Mouse (Mus musculus): ENCODE data around the gene Dennd1c.

Gene Dennd1c

GRCm38 (mm10) chr17:57078336-57078735, at the start of gene Dennd1c:
Gene Dennd1c, minus strand, starts transcription at chr17:57078514.
- no peak for DNase-seq

GRCm38 (mm10) chr17:57125853-57126622, 47.7 kb upstream of the Dennd1c start:
- no peak for DNase-seq

GRCm38 (mm10) chr17:57124792-57125191, 46.5 kb upstream of the Dennd1c start:
- DNase-seq = no peak

- no peak for DNase-seq
Measured at GRCm38 (mm10) chr17:57123192-57124118, 45.1 kb upstream of the Dennd1c start.

- DNase-seq = no peak
Measured at GRCm38 (mm10) chr17:57121856-57122255, 43.5 kb upstream of the Dennd1c start.

- DNase-seq = peak; percentile 62 to 76
Measured at GRCm38 (mm10) chr17:57118524-57119349, 40.4 kb upstream of the Dennd1c start.

GRCm38 (mm10) chr17:57116801-57117200, 38.5 kb upstream of the Dennd1c start:
- no peak for DNase-seq

- no peak for DNase-seq
Measured at GRCm38 (mm10) chr17:57112768-57113474, 34.6 kb upstream of the Dennd1c start.

GRCm38 (mm10) chr17:57110005-57110404, 31.7 kb upstream of the Dennd1c start:
- DNase-seq = no peak

- no peak for DNase-seq
Measured at GRCm38 (mm10) chr17:57108666-57109171, 30.4 kb upstream of the Dennd1c start.

- no peak for DNase-seq
Measured at GRCm38 (mm10) chr17:57108040-57108665, 29.8 kb upstream of the Dennd1c start.

GRCm38 (mm10) chr17:57107064-57107463, 28.8 kb upstream of the Dennd1c start:
- DNase-seq = no peak

- DNase-seq = no peak
Measured at GRCm38 (mm10) chr17:57106035-57106368, 27.7 kb upstream of the Dennd1c start.

- DNase-seq = peak; percentile 61 to 70
Measured at GRCm38 (mm10) chr17:57105181-57106034, 27.1 kb upstream of the Dennd1c start, which contains the start of gene Tnfsf9. Gene Tnfsf9, plus strand, starts transcription at chr17:57105325.

GRCm38 (mm10) chr17:57104496-57104895, 26.2 kb upstream of the Dennd1c start:
- no peak for DNase-seq

- no peak for DNase-seq
Measured at GRCm38 (mm10) chr17:57102276-57102675, 24.0 kb upstream of the Dennd1c start.

GRCm38 (mm10) chr17:57099629-57100325, 21.5 kb upstream of the Dennd1c start:
- DNase-seq = peak; percentile 38 to 46

GRCm38 (mm10) chr17:57098321-57098720, 20.0 kb upstream of the Dennd1c start:
- DNase-seq = no peak

GRCm38 (mm10) chr17:57096623-57096920, 18.3 kb upstream of the Dennd1c start:
- DNase-seq = peak; percentile 92 to 93
